Mouse (Mus musculus) heart, postnatal 4 days (tissue): ENCODE data around the gene Fgfr2. TPM values are rescaled to one million over a fixed set of nuclear protein-coding genes. Genes with fewer than 3 reads are reported as not detected.

ENCODE experiments used
- DNase-seq: peaks from one replicate; pipeline ENCODE4 v3.0.0; 2021
- total RNA-seq, 2 experiments: library from RNA; stranded (reverse); gene quantifications; 2 replicates each; pipeline ENCODE4 v1.2.3; 2021

The Fgfr2 gene
- total RNA-seq, 2 experiments from 2014 or later = 10.2 to 10.6 TPM

GRCm38 (mm10) chr7:132816528-132816927 lies 306.6 kb downstream of the Fgfr2 start:
- no peak for DNase-seq

GRCm38 (mm10) chr7:132815081-132815480 lies 308.1 kb downstream of the Fgfr2 start:
- DNase-seq = no peak

- no peak for DNase-seq
Measured at GRCm38 (mm10) chr7:132814089-132814450, 309.1 kb downstream of the Fgfr2 start.

- peak; percentile 79 for DNase-seq
Measured at GRCm38 (mm10) chr7:132813416-132814088, 309.6 kb downstream of the Fgfr2 start, which contains the start of gene Fam53b. Gene Fam53b (minus strand): TSS chr7:132813886.

- peak; percentile 60 for DNase-seq
Measured at GRCm38 (mm10) chr7:132812619-132813415, 310.3 kb downstream of the Fgfr2 start.

GRCm38 (mm10) chr7:132811716-132812618 lies 311.2 kb downstream of the Fgfr2 start:
- DNase-seq = no peak

GRCm38 (mm10) chr7:132810879-132811278 lies 312.3 kb downstream of the Fgfr2 start:
- peak; percentile 96 for DNase-seq

- peak; percentile 66 for DNase-seq
Measured at GRCm38 (mm10) chr7:132810368-132810767, 312.8 kb downstream of the Fgfr2 start.

- no peak for DNase-seq
Measured at GRCm38 (mm10) chr7:132809721-132810120, 313.4 kb downstream of the Fgfr2 start.

GRCm38 (mm10) chr7:132808841-132809682 lies 314.1 kb downstream of the Fgfr2 start:
- DNase-seq = no peak

GRCm38 (mm10) chr7:132808051-132808796 lies 314.9 kb downstream of the Fgfr2 start:
- DNase-seq = no peak

- DNase-seq = no peak
Measured at GRCm38 (mm10) chr7:132806926-132807857, 316.0 kb downstream of the Fgfr2 start.

- peak; percentile 72 for DNase-seq
Measured at GRCm38 (mm10) chr7:132806286-132806685, 316.9 kb downstream of the Fgfr2 start.

GRCm38 (mm10) chr7:132804951-132805350 lies 318.2 kb downstream of the Fgfr2 start:
- no peak for DNase-seq

GRCm38 (mm10) chr7:132804461-132804860 lies 318.7 kb downstream of the Fgfr2 start:
- DNase-seq = peak; percentile 55

- peak; percentile 47 for DNase-seq
Measured at GRCm38 (mm10) chr7:132803962-132804361, 319.2 kb downstream of the Fgfr2 start.

- DNase-seq = no peak
Measured at GRCm38 (mm10) chr7:132803336-132803735, 319.8 kb downstream of the Fgfr2 start.

GRCm38 (mm10) chr7:132802691-132803090 lies 320.5 kb downstream of the Fgfr2 start:
- DNase-seq = no peak

- DNase-seq = no peak
Measured at GRCm38 (mm10) chr7:132802066-132802465, 321.1 kb downstream of the Fgfr2 start.

GRCm38 (mm10) chr7:132801509-132801908 lies 321.6 kb downstream of the Fgfr2 start:
- DNase-seq = no peak
